Mouse (Mus musculus) forelimb bud, embryonic 11.5 days (tissue): ENCODE data around the gene Nt5c2.

Source experiments
- DNase-seq: peaks from one replicate; pipeline ENCODE4 v3.0.0-alpha.2; 2012; ENCODE audit warnings: low read depth, low spot score

The Nt5c2 gene

DNA sequence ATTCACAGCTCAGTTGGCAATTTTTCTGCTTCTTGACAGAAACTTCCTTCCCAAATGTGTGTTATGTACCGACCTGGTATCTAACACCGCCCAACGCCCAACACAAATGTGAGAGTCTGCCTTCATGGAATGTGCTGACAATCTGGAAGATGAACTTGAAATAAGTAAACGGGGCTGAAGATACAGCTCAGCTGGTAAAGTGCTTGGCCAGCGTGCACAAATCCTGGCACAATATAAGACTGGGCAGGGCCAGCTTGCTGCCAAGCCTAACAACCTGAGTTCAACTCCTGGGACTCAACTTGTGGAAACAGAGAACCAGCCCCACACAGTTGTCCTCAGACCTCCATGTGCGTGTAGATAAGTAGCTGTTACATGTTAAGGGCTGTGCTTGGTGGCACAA lies 48.6 kb downstream of the Nt5c2 start:
- DNase-seq, result no peak

DNA sequence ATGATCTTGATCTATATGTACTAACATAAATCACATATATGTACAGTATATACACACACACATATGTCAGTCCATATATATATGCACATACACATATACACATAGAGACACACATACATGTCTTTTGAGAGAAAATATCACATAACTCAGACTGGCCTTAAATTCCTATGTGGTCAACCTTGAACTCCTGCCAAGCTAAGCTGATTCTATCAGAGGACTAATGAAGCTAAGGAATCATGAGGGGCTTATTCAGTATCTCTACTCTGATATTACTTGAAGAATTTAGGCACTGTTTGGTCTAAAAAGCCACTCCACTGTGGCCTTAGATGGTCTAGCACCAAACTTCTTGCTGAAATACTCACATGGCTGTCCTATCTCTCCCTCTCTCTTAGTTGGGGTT lies 49.5 kb downstream of the Nt5c2 start:
- DNase-seq, result no peak

DNA sequence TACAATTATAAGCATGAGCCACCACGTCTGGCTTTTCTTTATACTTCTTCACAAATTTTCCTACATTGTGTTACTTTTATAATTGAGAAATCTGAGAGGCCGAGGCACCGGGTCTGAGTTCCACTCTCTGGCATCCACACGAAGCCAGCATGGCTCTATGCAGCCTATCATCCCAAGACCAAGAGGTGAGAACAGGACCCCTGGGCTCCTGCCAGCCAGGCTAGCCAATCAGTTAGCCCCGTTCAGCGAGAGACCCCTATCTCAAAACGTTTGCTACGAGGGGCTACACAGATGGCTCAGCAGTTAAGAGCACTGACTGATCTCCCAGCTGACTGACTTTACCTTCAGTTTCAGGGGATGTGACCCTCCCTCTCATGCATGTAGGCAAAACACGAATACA lies 50.6 kb downstream of the Nt5c2 start:
- DNase-seq, result no peak

DNA sequence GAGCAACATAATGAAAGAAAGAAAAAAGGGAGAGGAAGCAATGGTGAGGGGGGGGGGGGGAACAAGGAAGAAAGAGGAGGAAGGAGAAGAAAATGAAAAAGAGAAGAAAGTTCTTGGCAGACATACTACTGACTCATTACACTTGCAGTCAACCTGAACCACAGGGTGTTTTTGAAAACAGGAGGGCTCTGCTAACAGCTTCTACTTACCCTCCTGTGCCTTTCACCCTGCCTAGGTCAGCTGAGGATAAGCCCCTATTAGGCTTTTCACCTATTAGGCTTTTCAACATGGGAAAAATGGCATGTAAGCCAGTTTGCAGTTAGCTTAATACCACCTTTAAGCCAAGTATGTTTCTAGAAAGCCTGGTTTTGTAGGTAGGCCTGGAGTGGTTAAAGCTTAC lies 51.5 kb downstream of the Nt5c2 start:
- no peak for DNase-seq

DNA sequence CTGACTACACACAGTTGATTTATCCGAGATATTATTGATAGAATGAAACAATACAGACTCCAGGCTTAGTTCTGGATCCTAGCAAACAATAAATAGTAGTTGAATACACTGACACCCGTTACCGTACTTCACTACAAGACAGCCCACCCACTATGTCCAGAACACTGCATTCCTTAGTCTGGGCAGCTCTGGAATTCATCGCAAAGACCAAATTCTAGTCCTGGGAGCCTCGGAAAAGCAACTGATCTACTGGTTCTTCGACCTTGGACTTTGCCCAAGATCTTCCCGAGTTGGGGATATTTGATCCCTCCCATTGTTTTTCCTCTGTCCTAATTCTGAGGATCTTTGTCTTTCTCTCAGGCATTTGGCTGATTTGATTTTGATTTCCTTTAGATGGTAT lies 52.1 kb downstream of the Nt5c2 start:
- no peak for DNase-seq

DNA sequence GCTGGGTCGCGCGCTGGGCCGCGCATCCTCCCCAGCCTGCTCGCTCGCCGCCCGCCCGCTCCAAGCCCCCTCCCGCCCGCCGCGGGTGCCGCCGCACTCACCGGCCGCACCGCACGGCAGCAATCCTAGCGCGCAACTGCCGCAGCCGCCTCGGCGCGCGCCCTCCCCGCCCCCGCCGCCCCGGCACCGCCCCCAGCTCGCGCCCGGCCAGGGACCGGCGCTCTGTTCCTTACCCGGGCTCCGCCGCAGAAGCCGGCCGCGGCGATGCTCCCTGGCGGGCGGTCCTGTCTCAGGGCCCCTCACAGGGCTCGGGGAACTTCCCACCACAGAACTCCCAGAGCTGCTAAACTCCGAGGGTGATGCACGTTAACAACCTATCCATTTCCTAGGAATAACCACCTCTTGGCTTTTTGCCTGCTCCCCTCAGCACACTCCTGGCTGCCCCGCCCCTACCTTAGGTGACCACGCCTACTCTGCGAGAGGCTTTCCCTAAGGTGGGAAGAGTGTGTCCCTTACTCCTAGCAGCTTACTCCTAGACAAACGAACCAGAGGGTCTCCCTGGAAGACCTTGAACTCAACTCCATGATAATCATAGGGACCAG lies 52.7 kb downstream of the Nt5c2 start:
- DNase-seq, result peak; percentile 78

DNA sequence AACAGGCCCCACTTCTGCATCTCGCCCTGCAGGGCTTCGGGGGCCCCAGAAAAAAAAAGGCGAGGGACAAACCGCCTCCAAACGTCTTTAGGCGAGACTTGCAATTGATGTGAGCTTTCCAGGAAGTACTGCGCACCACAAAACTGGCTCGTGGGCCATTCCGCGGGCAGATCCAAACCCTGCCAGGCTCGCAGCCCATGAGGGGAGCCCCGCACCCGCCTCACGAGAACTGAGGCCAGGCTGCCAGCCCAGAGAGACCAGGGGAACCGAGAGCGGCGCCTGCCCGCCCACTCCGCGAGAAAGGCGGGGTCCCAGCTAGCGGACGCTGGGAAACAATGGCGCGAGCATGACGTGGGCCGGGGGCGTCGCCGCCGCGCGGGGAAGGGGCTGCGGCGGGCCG lies 53.3 kb downstream of the Nt5c2 start:
- peak; percentile 73 for DNase-seq

DNA sequence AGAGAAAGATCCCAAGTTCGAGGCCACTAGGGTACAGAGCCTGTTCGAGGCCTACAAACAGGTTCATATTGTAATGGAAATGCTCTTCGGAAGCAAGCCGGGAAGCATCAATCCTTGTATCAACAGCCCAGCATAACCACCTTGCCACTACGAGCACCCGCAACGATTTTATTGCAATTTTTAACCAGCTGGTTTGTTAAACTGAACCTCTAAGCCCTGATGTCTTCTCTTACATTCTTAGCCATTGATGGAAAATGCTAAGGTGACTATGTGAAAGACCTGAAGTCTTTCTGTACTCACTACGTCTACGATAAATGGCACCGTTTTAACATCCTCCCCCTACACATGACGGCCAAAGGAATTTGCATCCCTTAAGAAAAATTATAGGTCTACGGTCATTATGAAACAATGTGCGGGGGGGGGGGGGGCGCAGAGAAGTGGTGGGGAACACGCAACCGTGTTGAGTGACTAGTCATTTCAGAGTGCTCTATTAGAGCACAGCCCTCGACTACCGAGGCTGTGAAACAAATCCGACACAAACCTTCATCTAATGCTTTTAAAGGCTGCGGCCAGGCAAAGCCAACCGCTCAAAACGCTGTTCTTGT lies 53.8 kb downstream of the Nt5c2 start:
- DNase-seq, result no peak

DNA sequence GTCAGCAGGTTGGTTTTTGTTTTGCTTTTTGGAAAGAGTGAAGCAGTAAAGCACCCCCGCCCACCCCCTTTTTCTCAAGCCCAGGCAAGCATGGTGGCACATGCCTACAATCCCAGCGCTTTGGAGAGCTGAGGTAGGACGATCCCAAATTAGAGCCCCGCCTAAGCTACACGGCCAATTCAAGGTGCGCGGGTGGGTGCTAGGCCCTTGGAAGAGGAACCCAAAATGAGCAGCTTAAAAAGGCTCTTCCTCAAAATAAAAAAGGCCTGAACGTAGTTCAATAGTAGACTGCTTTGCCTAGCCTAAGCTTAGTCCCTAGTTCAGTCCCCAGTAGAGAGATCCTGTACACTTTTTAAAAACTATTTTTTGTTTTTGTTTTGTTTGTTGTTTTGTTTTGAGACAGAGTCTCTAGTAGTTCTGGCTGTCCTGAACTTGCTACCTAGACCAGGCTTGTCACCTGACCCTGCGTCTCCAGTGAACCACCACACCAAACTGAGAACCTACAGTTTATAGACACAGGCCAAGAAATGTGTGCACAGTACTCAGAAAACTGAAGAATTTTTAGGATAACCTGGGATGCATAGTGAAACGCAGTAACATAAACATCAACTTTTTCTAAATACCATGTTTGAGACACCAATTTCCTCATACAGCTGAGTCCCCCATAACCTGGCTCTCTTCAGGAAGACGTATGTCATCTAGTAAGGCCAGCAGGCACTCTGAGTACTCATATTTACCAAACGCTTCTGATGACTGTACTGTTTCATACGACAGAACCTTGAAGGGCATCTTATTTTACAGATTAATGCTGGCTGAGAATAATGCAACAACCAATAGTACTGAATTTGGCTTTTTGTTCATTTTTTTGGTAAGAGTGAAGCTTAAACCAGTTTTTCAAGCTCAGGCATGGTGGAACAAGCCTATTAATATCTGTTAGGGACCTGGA lies 54.6 kb downstream of the Nt5c2 start:
- DNase-seq, result no peak

DNA sequence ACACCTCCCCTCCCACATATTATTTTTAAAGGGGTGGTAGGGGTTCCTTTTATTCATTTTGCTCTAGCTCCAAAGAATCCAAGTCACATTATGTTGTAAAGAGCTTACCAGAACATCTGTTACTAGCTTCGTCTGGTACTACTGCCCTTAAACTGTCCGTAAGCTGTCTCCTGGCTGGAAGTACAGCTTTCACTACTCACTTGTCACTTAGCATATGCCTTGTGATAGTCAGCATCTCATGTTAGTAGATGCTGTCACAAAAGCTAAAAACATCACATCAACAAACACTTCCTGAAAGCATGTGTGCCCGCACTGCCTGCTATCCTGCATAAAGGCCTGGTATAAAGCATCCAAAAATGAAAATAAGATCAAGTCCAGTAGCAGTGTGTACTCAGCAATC lies 55.4 kb downstream of the Nt5c2 start:
- no peak for DNase-seq

DNA sequence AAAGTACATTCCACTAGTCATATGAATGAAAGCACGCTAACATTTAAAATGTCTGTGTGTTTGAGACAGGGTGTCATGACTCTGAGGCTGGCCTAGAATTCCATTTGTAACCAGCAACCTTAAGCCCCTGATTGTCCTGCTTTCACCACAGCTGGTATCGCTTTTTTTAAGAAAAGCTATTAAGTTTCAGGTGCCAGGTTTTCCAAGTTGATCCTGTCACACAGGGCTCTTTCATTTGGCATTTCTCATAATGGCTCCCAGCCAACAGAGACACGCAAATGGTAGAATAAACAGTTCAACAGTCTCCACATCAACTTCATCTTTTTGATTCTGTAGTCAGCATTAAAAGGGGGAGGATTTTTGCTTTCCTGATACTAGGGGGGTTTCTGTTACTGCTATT lies 56.4 kb downstream of the Nt5c2 start:
- peak; percentile 28 for DNase-seq

DNA sequence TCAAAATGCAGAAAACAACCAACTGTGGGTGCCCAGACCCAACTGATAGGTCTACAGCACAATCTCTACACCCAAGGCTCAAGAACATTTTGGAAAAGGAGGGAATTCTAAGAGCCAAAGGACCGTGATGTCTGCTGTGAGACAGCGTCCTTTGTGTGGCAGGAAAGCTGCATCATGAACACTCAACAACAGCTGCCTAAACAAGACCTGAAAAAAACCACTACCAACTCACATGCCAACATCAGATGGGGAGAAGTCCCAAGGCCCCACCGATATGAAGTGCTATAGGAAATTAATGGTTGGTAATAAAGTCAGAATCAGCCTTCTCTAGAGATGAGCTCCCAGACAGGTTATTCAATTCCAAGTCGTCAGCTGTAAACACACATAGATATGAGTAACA lies 57.0 kb downstream of the Nt5c2 start:
- no peak for DNase-seq

DNA sequence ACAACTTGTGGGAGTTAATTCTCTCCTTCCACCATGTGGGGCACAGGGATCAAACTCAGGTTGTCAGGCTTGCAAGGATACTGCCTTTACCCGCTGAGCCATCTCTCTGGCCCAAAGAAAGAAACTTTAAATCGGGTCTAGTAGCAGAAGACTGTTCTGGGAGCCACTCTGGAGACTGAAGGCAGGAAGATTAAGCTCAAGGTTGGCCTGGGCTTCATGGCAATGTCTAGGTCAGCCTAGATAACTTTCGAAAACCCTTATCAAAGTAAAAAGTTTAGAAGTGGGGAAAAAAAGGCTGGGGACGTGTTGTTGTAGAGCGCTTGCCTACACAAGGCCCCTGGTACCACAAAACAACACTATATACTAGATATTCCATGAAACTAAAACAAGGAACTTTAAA lies 58.0 kb downstream of the Nt5c2 start:
- DNase-seq, result no peak

DNA sequence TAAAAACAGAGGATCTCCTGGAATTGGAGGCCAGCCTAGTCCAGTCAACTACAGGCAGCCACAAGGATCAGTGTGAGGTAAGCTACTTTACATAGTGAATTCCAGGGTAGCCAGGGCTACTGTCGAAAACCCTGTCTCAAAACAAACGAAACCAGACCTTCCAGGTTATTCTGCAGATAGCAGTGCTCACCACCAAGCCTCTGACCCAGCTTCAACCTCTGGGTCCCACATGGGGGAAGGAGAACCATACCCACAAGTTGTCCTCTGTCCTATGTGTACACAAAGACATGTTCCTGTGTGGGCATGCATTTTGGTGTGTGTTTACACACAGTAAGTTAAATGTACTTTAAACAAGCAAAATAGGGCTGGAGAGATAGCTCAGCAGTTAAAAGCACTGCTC lies 58.5 kb downstream of the Nt5c2 start:
- no peak for DNase-seq

DNA sequence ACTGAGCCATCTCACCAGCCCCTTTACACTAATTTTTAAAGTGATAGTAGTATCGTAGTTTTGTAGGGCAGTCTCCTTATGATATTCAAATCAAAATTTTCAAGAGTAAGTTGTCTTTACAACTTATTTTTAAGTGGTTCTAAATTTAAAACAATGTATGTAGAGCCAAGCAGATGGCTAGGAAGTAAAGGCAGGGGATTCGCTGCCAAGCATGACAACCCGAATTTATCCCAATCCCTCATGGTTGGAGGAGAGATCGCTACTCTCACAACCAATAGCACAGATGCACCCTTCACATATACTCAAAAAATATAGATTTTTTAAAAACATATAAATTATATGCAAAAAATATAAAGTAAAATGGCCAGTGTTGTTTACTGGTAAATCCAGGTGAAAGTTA lies 59.3 kb downstream of the Nt5c2 start:
- no peak for DNase-seq

DNA sequence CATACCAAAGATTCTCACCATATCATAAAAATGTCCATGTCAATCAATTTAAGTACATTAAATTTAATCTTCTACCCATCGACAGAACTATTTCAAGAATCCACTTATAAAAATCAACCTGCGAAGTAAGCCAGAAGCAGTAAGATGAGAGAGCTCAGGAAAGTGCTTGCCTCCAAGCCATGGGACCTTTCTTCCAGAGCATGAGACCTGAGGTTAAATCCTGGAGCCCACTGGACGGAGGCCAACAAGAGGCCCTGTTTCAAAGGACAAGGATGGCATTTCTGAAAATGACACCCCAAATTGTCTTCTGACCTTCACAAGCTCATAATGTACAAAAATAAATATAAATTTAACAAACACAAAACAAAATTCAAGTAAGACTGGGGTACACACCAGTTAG lies 61.4 kb downstream of the Nt5c2 start:
- no peak for DNase-seq

DNA sequence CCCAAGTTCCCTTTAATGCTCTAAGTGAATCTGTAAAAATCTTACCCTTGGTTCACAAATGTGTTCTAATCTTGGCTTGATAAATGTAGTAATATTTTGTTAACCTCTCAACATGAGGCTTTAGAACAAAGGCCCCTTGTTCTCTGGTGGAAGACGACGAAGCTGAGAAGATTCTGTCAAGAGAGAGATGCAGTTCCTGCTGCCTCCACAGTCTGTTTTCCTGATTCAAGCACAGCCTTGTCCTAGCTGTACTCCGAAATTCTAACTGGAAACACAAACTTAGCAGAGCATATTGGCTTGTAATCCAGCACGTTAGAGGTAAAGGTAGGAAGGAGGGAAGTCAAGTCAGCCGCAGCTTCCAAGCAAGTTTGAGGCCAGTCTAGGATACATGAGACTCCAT lies 62.0 kb downstream of the Nt5c2 start:
- DNase-seq, result no peak

DNA sequence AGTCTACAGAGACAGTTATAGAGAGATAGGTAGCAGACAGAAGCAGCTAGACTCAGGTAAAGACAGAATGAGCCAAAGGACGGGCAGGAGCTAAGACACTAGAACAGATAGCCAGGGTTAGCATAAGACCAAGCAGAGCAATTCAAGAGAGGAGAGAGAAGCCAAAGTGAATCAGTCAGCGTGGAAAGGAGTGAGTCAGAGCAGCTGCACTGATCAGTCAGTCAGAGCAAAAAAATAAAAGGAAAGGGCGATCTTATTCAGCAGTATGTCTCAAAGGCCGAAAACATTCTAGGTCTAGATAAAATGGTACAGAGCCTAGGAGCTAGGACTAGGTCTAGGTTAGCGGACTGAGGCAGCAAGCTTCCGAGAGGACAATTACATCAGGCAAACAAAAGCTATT lies 70.6 kb downstream of the Nt5c2 start:
- no peak for DNase-seq

DNA sequence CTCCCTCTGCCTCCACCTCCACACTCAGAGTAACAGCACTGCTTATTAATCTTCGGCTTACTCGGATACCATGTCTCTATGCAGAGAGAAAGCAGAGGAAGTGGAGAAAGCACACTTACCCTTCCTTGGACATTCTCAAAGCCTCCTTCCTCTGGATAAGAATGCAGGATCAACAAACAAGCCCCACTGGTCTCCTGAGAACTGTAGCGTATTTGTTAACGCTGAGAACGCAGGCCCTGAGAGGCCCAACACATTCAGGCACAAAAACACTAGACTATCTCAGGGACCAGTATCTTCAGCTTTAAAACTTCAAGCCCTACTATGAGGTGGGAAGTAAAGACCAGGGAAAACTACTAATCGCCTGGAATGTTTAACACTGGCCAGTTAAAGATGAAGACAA lies 77.8 kb downstream of the Nt5c2 start:
- DNase-seq, result no peak

DNA sequence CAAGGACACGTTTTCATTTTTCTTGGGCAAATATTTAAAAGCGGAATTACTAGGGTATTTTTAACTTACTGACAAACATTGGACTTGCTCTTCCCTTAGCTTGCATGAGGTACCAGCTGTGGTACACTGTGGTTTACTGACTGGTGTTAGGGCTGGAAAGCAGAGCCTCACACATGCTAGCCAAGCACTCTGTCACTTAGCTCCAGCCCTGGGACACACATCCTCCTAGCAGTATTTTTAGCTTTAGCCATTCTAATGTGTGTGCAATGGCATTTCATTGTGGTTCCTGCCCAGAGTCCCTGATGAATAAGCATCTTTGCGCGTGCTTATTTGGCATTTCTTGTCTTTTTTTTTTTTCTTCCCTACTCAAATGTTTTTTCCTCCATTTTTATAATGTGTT lies 80.9 kb downstream of the Nt5c2 start:
- DNase-seq, result no peak

DNA sequence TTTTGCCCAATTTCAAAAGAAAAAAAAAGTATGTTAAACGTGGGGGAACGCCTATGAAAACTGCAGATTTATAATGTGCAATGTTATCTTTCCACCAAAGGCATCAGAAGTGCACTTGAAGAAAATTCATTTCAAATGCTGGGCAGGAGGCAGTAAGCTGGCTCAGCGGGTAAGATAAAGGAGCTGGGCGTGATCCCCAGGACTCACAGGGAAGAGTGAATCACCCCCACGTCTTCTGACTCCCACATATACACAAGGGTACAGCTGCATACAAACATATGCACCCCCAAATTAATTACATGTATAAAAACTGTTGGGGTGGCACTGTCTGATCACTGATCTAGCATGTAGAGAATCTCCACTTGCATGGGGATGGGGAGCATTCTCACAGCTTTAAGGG lies 82.3 kb downstream of the Nt5c2 start:
- no peak for DNase-seq

DNA sequence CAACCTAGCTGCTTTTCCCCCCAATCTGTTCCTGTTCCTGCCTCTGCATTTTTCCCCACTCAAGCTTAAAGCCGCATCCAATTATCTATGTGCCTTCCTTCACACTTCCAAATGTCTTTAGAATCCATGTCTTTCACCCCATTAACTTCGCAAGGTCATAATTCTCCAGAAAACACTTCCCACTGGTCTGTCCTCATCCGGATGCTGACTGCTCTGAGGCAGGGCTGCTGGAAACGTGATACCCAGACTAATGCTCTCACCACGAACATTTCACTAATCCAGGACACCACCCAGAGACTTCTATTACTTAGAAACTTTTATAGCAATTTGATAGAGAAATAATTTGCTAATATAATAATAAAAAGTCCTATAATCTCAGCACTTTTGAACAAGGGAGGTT lies 84.9 kb downstream of the Nt5c2 start:
- DNase-seq, result no peak

DNA sequence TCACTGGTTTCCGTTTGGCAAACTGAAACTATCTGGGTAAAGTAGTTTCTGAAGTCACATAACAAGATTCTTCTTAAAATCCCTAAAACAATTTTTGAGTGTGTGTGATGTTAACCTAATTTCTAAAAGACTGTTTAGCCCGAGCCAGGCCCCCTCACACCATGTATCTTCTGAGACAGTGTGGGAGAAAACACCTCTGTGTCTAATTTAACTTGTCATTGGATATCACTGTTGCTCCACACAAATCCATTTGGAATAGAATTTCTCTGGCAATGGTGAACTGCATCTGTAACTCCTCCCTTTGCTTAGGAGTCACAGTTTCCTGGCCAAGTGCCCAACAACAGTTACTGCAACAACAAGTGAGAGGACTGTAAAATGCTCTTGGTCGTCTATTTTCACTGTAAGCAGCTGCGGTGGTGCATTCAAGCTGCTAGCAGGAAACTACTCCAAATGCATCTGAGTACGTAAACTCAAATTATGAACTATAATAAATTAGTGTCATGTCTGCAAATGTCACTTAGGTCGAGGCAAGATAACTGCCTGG lies 85.8 kb downstream of the Nt5c2 start:
- no peak for DNase-seq
